Mouse (Mus musculus): Measurements from ENCODE around the gene Rbfox1. TPM values are rescaled to one million over a fixed set of nuclear protein-coding genes. Genes with fewer than 3 reads are reported as not detected.

Gene Rbfox1
- polyA plus RNA-seq, 1 experiment, result not detected

DNA sequence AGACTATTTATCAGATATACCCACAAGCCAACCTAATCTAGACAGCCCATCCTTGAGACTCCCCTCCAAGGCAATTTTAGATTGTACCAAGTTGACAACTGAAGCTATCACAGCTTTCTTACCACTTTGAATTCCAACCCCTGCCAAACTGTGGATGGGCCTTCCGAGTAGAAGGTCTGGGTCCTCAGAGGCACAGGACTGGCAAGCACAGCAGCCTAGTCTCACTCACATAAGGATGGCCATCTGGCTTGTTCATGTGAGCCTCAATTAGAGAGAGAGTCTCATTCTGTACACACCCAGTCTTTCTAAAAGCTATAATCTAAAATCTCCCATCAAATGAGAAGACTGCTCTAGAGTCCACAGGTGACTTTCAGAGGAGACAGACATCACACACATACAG, 1173.4 kb downstream of the Rbfox1 start:
- Histone ChIP-seq H3K4me3 (replicated peaks; ENCODE audit: control insufficient read depth, low read depth, low read length) (no peak overlapping the region), H3K4me1 (ENCODE audit: control insufficient read depth, insufficient read depth, low read length) (no peaks in the 10 kb centered on the region), H3K27ac (ENCODE audit: control insufficient read depth, insufficient read depth, low read depth, low read length, poor library complexity) (no peak overlapping the region)
- 74% methylated on average over 1 of the region's 1 CpGs for WGBS
- TF ChIP-seq POLR2A (IDR thresholded peaks at IDR 0.05; ENCODE audit: borderline replicate concordance, control insufficient read depth, low read depth, low read length) (no peak), CTCF (IDR thresholded peaks at IDR 0.05; ENCODE audit: control insufficient read depth, insufficient read depth, low read length) (no peak)

- 67% methylated on average over 4 of the region's 4 CpGs for WGBS
- H3K27ac ChIP-seq (ENCODE audit: control insufficient read depth, insufficient read depth, low read depth, low read length, poor library complexity), result no peak overlapping the region
- no peak overlapping the region for H3K4me3 ChIP-seq (replicated peaks; ENCODE audit: control insufficient read depth, low read depth, low read length)
- no peaks in the 10 kb centered on the region for H3K4me1 ChIP-seq (ENCODE audit: control insufficient read depth, insufficient read depth, low read length)
- TF ChIP-seq POLR2A (IDR thresholded peaks at IDR 0.05; ENCODE audit: borderline replicate concordance, control insufficient read depth, low read depth, low read length), result no peak
- TF ChIP-seq CTCF (IDR thresholded peaks at IDR 0.05; ENCODE audit: control insufficient read depth, insufficient read depth, low read length), result no peak
Observed at GRCm38 (mm10) chr16:7059596-7059995, 1174.4 kb downstream of the Rbfox1 start.

DNA sequence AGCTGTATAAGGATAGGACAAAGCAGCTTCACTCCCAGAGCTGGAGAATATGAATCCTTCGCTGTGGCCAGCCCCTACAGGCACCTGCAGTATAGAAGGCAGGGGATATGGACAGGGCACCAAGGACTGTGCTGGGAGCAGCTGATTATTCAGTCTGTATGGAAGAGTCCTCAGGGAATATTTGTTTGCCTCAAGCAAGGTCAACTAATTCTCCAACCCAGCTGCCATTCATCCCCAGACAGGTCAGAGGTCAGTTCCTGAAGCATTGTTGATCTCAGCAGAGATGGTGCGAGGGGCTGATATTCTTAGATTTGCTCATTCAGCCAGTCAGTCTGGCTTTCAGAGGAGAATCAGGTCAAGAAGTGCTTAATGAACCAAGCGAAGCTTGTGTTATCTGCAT, 1175.7 kb downstream of the Rbfox1 start:
- no peak overlapping the region for H3K4me3 ChIP-seq (replicated peaks; ENCODE audit: control insufficient read depth, low read depth, low read length)
- WGBS, result 75% methylated on average over 3 of the region's 3 CpGs
- H3K4me1 ChIP-seq (ENCODE audit: control insufficient read depth, insufficient read depth, low read length), result no peaks in the 10 kb centered on the region
- TF ChIP-seq CTCF (IDR thresholded peaks at IDR 0.05; ENCODE audit: control insufficient read depth, insufficient read depth, low read length) (no peak), POLR2A (IDR thresholded peaks at IDR 0.05; ENCODE audit: borderline replicate concordance, control insufficient read depth, low read depth, low read length) (no peak)
- H3K27ac ChIP-seq (ENCODE audit: control insufficient read depth, insufficient read depth, low read depth, low read length, poor library complexity), result no peak overlapping the region

GRCm38 (mm10) chr16:7062512-7062911, 1177.4 kb downstream of the Rbfox1 start:
- 80% methylated on average over 6 of the region's 6 CpGs for WGBS
- H3K4me1 ChIP-seq (ENCODE audit: control insufficient read depth, insufficient read depth, low read length), result no peaks in the 10 kb centered on the region
- no peak overlapping the region for H3K27ac ChIP-seq (ENCODE audit: control insufficient read depth, insufficient read depth, low read depth, low read length, poor library complexity)
- TF ChIP-seq CTCF (IDR thresholded peaks at IDR 0.05; ENCODE audit: control insufficient read depth, insufficient read depth, low read length) (no peak), POLR2A (IDR thresholded peaks at IDR 0.05; ENCODE audit: borderline replicate concordance, control insufficient read depth, low read depth, low read length) (no peak)
- no peak overlapping the region for H3K4me3 ChIP-seq (replicated peaks; ENCODE audit: control insufficient read depth, low read depth, low read length)

GRCm38 (mm10) chr16:7067109-7067508, 1182.0 kb downstream of the Rbfox1 start:
- H3K4me1 ChIP-seq (ENCODE audit: control insufficient read depth, insufficient read depth, low read length), result no peaks in the 10 kb centered on the region
- H3K4me3 ChIP-seq (replicated peaks; ENCODE audit: control insufficient read depth, low read depth, low read length), result no peak overlapping the region
- 68% methylated on average over 8 of the region's 8 CpGs for WGBS
- no peak for TF ChIP-seq CTCF (IDR thresholded peaks at IDR 0.05; ENCODE audit: control insufficient read depth, insufficient read depth, low read length)
- no peak for TF ChIP-seq POLR2A (IDR thresholded peaks at IDR 0.05; ENCODE audit: borderline replicate concordance, control insufficient read depth, low read depth, low read length)
- no peak overlapping the region for H3K27ac ChIP-seq (ENCODE audit: control insufficient read depth, insufficient read depth, low read depth, low read length, poor library complexity)

DNA sequence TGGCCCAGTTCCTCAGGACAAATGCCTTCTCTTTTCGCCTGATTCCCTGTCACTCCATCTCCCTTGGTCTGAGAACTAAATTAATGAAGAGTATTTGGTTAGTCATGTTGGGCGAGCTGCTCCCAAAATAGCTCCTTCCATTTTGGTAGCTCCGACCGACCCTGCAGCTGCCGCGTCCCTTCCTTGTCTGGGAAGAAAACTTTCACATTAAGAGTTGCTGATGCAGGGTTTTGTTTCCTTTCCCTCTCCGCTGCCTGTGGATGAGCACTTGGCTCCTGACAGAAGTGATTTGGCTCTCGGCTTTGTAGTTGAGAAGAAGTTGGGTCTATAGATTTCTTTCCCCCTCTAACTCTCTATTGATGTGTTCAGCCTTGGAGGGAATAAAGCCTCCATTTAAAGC, 1184.4 kb downstream of the Rbfox1 start:
- 73% methylated on average over 8 of the region's 8 CpGs for WGBS
- H3K4me3 ChIP-seq (replicated peaks; ENCODE audit: control insufficient read depth, low read depth, low read length), result no peak overlapping the region
- H3K4me1 ChIP-seq (ENCODE audit: control insufficient read depth, insufficient read depth, low read length), result no peaks in the 10 kb centered on the region
- no peak for TF ChIP-seq POLR2A (IDR thresholded peaks at IDR 0.05; ENCODE audit: borderline replicate concordance, control insufficient read depth, low read depth, low read length)
- TF ChIP-seq CTCF (IDR thresholded peaks at IDR 0.05; ENCODE audit: control insufficient read depth, insufficient read depth, low read length), result no peak
- H3K27ac ChIP-seq (ENCODE audit: control insufficient read depth, insufficient read depth, low read depth, low read length, poor library complexity), result no peak overlapping the region

GRCm38 (mm10) chr16:7074786-7075185, 1189.6 kb downstream of the Rbfox1 start:
- WGBS, result 78% methylated on average over 4 of the region's 4 CpGs
- TF ChIP-seq CTCF (IDR thresholded peaks at IDR 0.05; ENCODE audit: control insufficient read depth, insufficient read depth, low read length) (no peak), POLR2A (IDR thresholded peaks at IDR 0.05; ENCODE audit: borderline replicate concordance, control insufficient read depth, low read depth, low read length) (no peak)
- H3K4me1 ChIP-seq (ENCODE audit: control insufficient read depth, insufficient read depth, low read length), result no peaks in the 10 kb centered on the region

DNA sequence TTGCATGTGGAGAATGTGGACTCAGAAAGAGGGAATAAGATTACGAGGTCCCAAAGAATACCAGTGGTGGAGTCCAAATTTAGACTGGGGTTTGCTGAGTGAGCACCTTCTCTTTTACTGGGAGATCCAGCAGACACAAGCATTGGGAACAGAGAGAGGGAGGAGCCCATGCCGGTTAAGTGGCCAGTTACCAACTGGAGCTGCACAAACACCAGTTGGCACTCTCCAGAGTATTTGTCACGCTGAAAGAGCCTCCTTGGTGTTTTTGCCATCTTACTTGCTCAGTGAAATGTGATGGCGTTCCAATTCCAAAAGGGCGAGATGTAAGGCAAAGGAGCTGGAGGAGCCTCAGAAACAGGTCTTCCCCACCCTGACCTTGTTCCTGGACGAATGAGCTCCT, 1190.6 kb downstream of the Rbfox1 start:
- WGBS, result 72% methylated on average over 6 of the region's 6 CpGs
- H3K4me1 ChIP-seq (ENCODE audit: control insufficient read depth, insufficient read depth, low read length), result no peaks in the 10 kb centered on the region
- no peak overlapping the region for H3K4me3 ChIP-seq (replicated peaks; ENCODE audit: control insufficient read depth, low read depth, low read length)
- H3K27ac ChIP-seq (ENCODE audit: control insufficient read depth, insufficient read depth, low read depth, low read length, poor library complexity), result no peak overlapping the region
- TF ChIP-seq POLR2A (IDR thresholded peaks at IDR 0.05; ENCODE audit: borderline replicate concordance, control insufficient read depth, low read depth, low read length) (no peak), CTCF (IDR thresholded peaks at IDR 0.05; ENCODE audit: control insufficient read depth, insufficient read depth, low read length) (no peak)

More at GRCm38 (mm10) chr16:7074786-7075185, 1189.6 kb downstream of the Rbfox1 start:
- Histone ChIP-seq H3K4me3 (replicated peaks; ENCODE audit: control insufficient read depth, low read depth, low read length) (no peak overlapping the region), H3K27ac (ENCODE audit: control insufficient read depth, insufficient read depth, low read depth, low read length, poor library complexity) (no peak overlapping the region)

DNA sequence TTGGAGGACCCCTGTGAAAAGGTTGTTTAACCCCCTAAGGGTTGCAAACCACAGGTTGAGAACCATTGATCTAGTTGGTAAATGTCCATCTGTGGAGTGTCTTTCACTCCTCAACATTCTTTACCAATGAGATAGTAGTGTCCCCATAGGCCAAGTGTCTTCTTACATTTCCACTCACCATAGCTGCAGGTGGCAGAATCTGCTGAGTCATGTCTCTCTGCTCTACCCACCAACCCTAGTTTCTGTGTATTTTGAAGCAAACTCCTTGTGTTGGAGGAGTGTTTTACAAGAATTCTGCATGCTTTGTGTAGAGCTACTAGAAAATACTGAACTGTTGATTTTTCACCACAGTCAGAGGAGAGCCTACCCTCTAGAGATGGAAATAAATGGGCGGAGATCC, 1191.2 kb downstream of the Rbfox1 start:
- Histone ChIP-seq H3K4me1 (ENCODE audit: control insufficient read depth, insufficient read depth, low read length) (no peaks in the 10 kb centered on the region), H3K4me3 (replicated peaks; ENCODE audit: control insufficient read depth, low read depth, low read length) (no peak overlapping the region), H3K27ac (ENCODE audit: control insufficient read depth, insufficient read depth, low read depth, low read length, poor library complexity) (no peak overlapping the region)
- 95% methylated on average over 1 of the region's 1 CpGs for WGBS
- TF ChIP-seq CTCF (IDR thresholded peaks at IDR 0.05; ENCODE audit: control insufficient read depth, insufficient read depth, low read length), result no peak
- no peak for TF ChIP-seq POLR2A (IDR thresholded peaks at IDR 0.05; ENCODE audit: borderline replicate concordance, control insufficient read depth, low read depth, low read length)

All from bone marrow, adult 2 months (tissue).